Mouse (Mus musculus): ENCODE measurements around the gene Trp53bp1. TPM values are rescaled to one million over a fixed set of nuclear protein-coding genes. Genes with fewer than 3 reads are reported as not detected.
A peak's percentile ranks its signal among the peaks of the same experiment; 100 is the strongest.

The Trp53bp1 gene
- 10 to 100 TPM; 31.6 to 38.7 TPM for polyA plus RNA-seq (2017; shearing (Covaris generic))

GRCm38 (mm10) chr2:121271236-121271927 is at the start of gene Trp53bp1:
TSS of gene Trp53bp1 (minus strand) at chr2:121271407.
- peak; percentile 100 for ATAC-seq

DNA sequence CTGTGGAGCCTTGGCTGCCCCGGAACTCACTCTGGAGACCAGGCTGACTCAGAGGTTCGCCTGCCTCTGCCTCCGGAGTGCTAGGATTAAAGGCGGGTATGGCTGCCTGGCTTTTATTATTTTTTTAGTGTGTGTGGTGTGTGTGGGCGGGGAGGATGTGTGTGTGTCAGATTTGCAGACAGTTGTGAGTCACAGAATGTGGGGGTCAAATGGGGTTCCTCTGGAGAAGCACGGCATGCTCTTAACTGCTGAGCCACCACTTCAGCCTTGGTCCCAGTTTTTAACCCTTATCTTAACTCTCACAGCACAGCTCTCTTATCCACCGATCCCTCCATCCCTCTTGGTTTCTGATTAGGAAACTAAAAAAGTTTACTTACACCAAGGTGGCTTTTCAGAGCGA is 45.1 kb upstream of the Trp53bp1 start:
- ATAC-seq, result no peak

DNA sequence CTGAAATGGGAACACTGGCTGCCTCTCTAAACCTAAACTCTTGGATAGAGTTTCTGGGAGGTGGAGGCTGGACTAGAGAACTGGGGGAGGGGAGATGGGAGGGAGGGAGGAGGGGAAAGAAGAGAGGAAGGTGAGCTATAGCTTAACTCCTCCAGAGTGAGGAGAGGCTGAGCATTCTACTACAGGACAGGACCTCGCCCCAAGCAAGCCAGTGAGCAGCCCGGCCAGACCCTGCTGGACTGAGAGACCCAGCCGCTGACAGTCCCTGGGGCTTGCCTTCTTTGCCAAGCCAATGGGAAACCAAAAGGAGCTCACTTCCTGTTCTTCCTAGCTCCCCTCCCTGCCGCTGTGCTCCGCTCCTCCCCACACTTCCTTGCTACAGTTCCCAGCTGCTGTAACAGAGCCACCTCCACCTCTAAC is 37.8 kb upstream of the Trp53bp1 start:
- ATAC-seq, result no peak

- no peak for ATAC-seq
Measured at GRCm38 (mm10) chr2:121300036-121300435, 28.8 kb upstream of the Trp53bp1 start.

- no peak for ATAC-seq
Measured at GRCm38 (mm10) chr2:121299471-121299870, 28.3 kb upstream of the Trp53bp1 start.

GRCm38 (mm10) chr2:121298131-121298530 is 26.9 kb upstream of the Trp53bp1 start:
- ATAC-seq, result no peak

DNA sequence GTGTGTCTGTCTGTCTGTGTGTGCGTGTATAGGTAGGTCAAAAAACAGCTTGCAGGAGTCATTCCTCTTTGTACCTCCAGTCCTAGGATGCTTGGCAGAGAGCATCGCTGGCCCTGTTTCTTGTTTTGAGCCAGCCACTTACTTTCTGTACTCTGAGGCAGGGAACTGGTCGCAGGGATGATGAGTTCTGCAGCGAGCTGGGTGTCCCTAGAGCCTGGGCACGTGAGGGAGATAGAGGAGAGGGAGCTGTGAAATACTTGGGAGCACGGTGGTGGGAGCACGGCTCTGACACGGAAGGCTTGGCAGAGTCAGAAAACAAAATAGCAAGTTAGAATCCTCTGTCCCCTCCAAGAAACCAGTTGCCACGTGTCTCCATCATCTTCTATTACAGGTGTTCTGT is 26.5 kb upstream of the Trp53bp1 start:
- no peak for ATAC-seq

DNA sequence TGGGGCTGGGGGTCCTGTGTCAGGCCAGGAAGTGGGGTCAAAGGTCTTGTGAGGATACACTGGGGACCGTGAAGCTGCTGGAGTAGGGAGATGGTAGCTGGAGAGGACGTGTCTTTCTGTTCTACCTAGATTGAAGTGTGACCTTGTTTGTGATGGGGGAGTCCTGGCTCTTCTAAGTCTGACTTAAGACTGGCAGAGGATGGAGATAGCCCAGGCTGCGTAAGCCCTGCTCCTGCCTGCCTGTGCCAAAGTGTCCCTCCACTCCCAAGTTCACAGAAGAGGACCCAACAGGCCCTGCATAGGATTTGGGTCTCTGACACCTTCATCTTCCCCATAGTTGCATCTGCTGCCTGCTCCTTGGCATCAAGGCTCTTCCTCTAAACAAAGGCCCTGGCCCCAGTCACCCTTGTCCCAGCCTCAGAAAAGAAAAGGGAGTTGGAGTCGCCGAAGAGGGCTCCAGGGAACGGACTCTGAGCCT is 25.6 kb upstream of the Trp53bp1 start:
- no peak for ATAC-seq

GRCm38 (mm10) chr2:121295608-121296571 is 24.7 kb upstream of the Trp53bp1 start:
- no peak for ATAC-seq

GRCm38 (mm10) chr2:121294753-121295607 is 23.8 kb upstream of the Trp53bp1 start:
- ATAC-seq, result no peak

DNA sequence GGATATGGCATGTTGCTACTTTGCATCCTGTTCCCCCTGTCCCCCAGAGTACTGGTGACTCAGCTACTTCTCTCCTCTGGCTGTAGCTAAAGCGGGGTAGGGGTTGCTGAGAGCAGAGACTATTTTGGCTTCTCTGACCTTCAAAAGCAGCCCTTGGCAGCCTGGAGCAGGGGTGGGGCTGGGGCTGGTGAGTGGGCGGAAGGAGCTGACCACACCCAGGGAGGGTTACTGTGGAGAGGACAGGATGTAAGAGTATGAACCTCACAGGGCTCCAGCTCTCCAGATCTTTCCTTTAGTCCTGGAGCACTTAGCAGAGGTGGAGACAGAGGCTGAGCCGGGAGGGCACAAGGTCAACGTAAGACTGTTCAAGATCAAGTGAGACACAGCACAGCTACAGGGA is 23.0 kb upstream of the Trp53bp1 start:
- no peak for ATAC-seq

- ATAC-seq, result no peak
Measured at GRCm38 (mm10) chr2:121292316-121293013, 21.3 kb upstream of the Trp53bp1 start.

GRCm38 (mm10) chr2:121289730-121290540 is 18.7 kb upstream of the Trp53bp1 start:
- no peak for ATAC-seq

DNA sequence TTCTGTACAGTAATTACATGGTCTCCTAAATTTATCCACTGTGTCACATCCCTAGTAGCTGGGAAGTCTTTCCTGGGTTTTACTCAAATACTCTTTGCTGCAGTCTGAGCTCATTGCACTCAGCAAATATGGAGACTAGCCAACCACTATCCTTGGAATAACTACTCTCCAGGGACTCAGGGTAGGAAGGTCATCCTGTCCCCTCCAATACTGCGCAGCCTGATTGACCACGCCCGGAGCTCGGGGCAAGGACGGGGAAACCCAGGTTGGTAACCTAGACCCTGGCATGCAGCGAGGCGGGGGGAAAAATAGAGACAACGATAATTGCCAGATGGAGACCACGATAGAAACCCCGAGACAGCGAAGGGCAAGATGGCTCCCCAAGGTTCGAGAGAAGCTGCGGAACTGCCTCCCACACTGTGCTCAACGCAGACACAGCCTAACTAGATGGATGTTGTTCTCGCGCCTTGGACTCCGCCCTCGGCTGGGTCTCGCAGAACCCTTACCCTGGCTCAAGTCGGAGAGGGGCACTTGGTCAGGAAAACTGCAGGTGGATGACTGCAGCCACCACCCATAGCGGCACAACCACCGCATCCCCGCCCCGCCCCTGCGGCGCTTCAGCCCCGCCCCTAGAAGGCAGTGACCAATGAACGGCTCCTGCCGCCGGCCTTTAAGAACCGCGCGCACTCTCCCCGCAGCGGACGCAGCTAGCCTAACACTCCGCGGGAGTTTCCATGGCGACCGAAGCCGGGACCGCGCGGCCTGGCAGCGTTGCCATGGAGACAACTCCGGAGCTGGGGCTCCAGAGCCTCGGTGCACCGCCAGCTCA is 17.9 kb upstream of the Trp53bp1 start, which contains the start of gene Map1a:
Gene Map1a, plus strand, starts transcription at position 700 of the 829 bp plus-strand sequence.
- peak; percentile 98 for ATAC-seq

GRCm38 (mm10) chr2:121287850-121288249 is 16.6 kb upstream of the Trp53bp1 start:
- no peak for ATAC-seq

GRCm38 (mm10) chr2:121271928-121272516 is 815 bp upstream of the Trp53bp1 start:
- no peak for ATAC-seq

- ATAC-seq, result peak; percentile 40
Measured at GRCm38 (mm10) chr2:121270521-121271235, 529 bp downstream of the Trp53bp1 start.

DNA sequence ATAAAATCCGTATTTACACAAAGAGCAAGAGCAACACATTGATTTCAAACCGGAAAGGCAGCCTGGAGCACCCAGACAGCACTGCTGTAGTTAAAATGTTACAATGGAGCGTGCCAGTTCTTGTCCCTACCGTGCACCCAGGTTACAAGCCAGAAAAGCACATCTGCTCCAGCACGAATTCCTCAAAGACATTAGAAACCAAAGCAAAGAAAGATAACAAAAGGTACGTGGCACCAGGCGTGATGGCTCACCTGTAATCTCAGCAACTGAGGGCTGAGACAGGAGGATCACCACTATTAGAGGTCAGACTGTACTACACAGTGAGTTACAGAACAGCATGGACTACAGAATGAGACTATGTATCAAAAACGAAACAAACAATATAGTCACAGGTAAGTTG is 2.8 kb downstream of the Trp53bp1 start:
- no peak for ATAC-seq

DNA sequence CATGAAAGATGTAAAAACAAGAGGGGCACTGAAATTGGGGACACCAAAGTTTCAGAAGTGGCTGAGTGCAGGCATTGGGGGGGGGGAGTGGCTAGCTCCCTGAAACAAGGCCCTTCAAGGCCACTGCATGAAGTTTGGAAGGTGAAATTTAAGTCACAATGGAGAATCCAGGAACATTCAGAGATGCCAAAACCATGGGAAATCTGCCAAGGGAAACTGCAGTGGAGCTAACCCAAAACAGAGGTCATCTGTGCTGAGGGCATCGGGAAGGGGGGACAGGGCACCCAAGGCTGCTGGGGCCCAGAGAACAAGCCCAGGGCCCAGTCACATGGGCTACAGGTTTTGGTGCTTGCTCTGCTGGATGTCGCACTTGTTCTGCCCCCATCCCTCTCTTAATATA is 21.4 kb downstream of the Trp53bp1 start:
- no peak for ATAC-seq

Measured in CD4-positive, CD25-positive, alpha-beta regulatory T cell, adult 4 months (primary cell).